ENCODE assay signal across 25 mouse cellular contexts in the genomic region with DNA sequence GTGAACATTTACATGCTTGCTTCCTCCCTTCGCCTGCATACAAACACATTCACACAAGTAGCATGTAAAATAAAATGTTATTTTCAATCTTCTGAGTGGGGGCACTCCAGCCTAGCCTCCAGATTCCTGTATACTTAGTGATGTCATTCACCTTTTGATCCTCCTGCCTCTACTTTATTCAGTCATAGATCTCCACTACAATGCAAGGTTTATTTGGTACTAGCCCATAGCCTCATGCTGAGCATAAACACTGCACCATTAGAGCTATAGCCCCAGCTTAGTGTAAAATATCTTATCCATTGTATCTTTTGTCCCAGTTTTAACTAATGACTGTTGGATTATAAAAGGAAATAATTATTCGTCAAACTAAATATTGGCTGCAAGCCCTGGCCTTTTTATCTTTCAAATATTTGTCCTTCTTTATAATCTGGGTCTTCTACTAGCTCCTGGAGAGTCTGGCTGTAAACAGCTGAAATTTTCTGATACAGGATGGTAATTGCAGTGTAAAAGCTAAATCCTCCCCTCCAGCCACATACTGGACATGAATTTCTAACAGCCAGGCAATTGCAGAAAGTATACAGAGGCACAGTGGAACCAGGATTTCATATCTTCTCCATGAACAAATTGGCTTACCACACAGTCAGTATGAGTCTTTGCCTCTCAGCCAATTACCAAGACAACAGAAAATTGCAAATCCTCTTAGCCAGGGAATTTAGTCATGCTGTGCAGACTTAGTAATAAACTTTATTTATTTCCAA.
DNase-seq lines count a peak whose midpoint lies in the region; ATAC-seq and TF ChIP-seq lines count a peak whose summit lies in the region.
"Had no signal": no experiment of that assay in that cellular context is flagged by ENCODE, and none has a peak within 500 bp of the region (broad histone marks: within the 10 kb centered on the region; RNA-seq: fewer than 3 reads in every experiment).

No protein-coding gene starts in this region.

- H3K4me3 ChIP-seq in hindbrain, embryonic 14.5 days (replicated peaks; ENCODE audit: low read length), result no peak overlapping the region
- no peak overlapping the region for H3K4me3 ChIP-seq in hindbrain, embryonic 10.5 days
- H3K4me3 ChIP-seq in lung, embryonic 14.5 days (ENCODE audit: low read depth, low read length), result no peak overlapping the region
- H3K4me3 ChIP-seq in forebrain, embryonic 16.5 days (replicated peaks; ENCODE audit: low read length), result no peak overlapping the region
- H3K4me3 ChIP-seq: erythroblast, embryonic 14.5 days; heart, embryonic 15.5 days; limb, embryonic 15.5 days; megakaryocyte, embryonic 14.5 days; myocyte had no signal

- 81% methylated on average over 2 of the region's 2 CpGs for WGBS in hindbrain, embryonic 14.5 days
- 84% methylated on average over 2 of the region's 2 CpGs for WGBS in hindbrain, embryonic 10.5 days
- 63% methylated on average over 2 of the region's 2 CpGs for WGBS in lung, embryonic 14.5 days
- WGBS in forebrain, embryonic 16.5 days, result 45% methylated on average over 2 of the region's 2 CpGs

- H3K27ac ChIP-seq in hindbrain, embryonic 14.5 days, result no peak overlapping the region
- no peak overlapping the region for H3K27ac ChIP-seq in hindbrain, embryonic 10.5 days
- no peak overlapping the region for H3K27ac ChIP-seq in lung, embryonic 14.5 days (ENCODE audit: low read depth)
- H3K27ac ChIP-seq in forebrain, embryonic 16.5 days (ENCODE audit: low read length), result no peak overlapping the region
- H3K27ac ChIP-seq: heart, embryonic 15.5 days; limb, embryonic 15.5 days had no signal

- peak; percentile 53; the same call in 1 of the 2 replicates for ATAC-seq in hindbrain, embryonic 14.5 days (ENCODE audit: low FRiP score)
- ATAC-seq in lung, embryonic 14.5 days (ENCODE audit: insufficient read depth), result no peak
- peak; percentile 69; the same call in 1 of the 2 replicates for ATAC-seq in forebrain, embryonic 16.5 days
- ATAC-seq: CD4-positive, CD25-positive, alpha-beta regulatory T cell, adult 4 months; intestine, postnatal 0 days had no signal

- H3K4me2 ChIP-seq in hindbrain, embryonic 14.5 days (replicated peaks), result no peak overlapping the region
- no peak overlapping the region for H3K4me2 ChIP-seq in lung, embryonic 14.5 days
- H3K4me2 ChIP-seq in forebrain, embryonic 16.5 days (ENCODE audit: low read length), result no peak overlapping the region
- H3K4me2 ChIP-seq: heart, embryonic 15.5 days; limb, embryonic 15.5 days had no signal

- H3K27me3 ChIP-seq in hindbrain, embryonic 14.5 days (ENCODE audit: control insufficient read depth, insufficient read depth, low read length), result no peaks in the 10 kb centered on the region
- no peaks in the 10 kb centered on the region for H3K27me3 ChIP-seq in hindbrain, embryonic 10.5 days (ENCODE audit: insufficient read depth, poor library complexity, severe bottlenecking)
- no peaks in the 10 kb centered on the region for H3K27me3 ChIP-seq in lung, embryonic 14.5 days (ENCODE audit: insufficient read depth, low read length)
- no peaks in the 10 kb centered on the region for H3K27me3 ChIP-seq in forebrain, embryonic 16.5 days (replicated peaks; ENCODE audit: control insufficient read depth, insufficient read depth, low read length)
- H3K27me3 ChIP-seq: heart, embryonic 15.5 days; limb, embryonic 15.5 days; megakaryocyte, embryonic 14.5 days had no signal

- H3K9me3 ChIP-seq in hindbrain, embryonic 14.5 days (ENCODE audit: control insufficient read depth, low read length), result no peaks in the 10 kb centered on the region
- H3K9me3 ChIP-seq in hindbrain, embryonic 10.5 days, result no peaks in the 10 kb centered on the region
- H3K9me3 ChIP-seq in lung, embryonic 14.5 days (ENCODE audit: low read depth, low read length), result no peaks in the 10 kb centered on the region
- no peaks in the 10 kb centered on the region for H3K9me3 ChIP-seq in forebrain, embryonic 16.5 days (ENCODE audit: control insufficient read depth, low read length)
- H3K9me3 ChIP-seq: heart, embryonic 15.5 days; limb, embryonic 15.5 days; megakaryocyte, embryonic 14.5 days had no signal

- no peak for DNase-seq in hindbrain, embryonic 14.5 days (ENCODE audit: low spot score)
- no peak for DNase-seq in hindbrain, embryonic 10.5 days (ENCODE audit: low spot score)
- peak; percentile 2 for DNase-seq in lung, embryonic 14.5 days
- no peak for DNase-seq in lung, postnatal 25 days (ENCODE audit: low spot score)
- peak; percentile 50 for DNase-seq in retina, postnatal 1 day
- no peak for DNase-seq in T-cell, adult 2 months (ENCODE audit: low spot score)
- no peak for DNase-seq in thymus, postnatal 4 days
- DNase-seq: adrenal gland, postnatal 14 days; cerebellum, adult 18-20 months; cerebellum, postnatal 36 days; gastrocnemius, postnatal 14 days; heart, adult 18-20 months; heart, postnatal 4 days; layer of hippocampus, postnatal 36 days; lung, postnatal 14 days; right cerebral cortex, postnatal 14 days; thymus, postnatal 36 days had no signal

- H3K36me3 ChIP-seq in hindbrain, embryonic 14.5 days (replicated peaks; ENCODE audit: control insufficient read depth, insufficient read depth), result no peaks in the 10 kb centered on the region
- no peaks in the 10 kb centered on the region for H3K36me3 ChIP-seq in hindbrain, embryonic 10.5 days
- no peaks in the 10 kb centered on the region for H3K36me3 ChIP-seq in lung, embryonic 14.5 days (ENCODE audit: insufficient read depth)
- H3K36me3 ChIP-seq in forebrain, embryonic 16.5 days (ENCODE audit: control insufficient read depth, insufficient read depth), result no peaks in the 10 kb centered on the region
- H3K36me3 ChIP-seq: heart, embryonic 15.5 days; limb, embryonic 15.5 days had no signal

- no peaks in the 10 kb centered on the region for H3K4me1 ChIP-seq in hindbrain, embryonic 14.5 days (replicated peaks; ENCODE audit: control insufficient read depth, insufficient read depth, low read length)
- no peaks in the 10 kb centered on the region for H3K4me1 ChIP-seq in hindbrain, embryonic 10.5 days (replicated peaks)
- no peaks in the 10 kb centered on the region for H3K4me1 ChIP-seq in lung, embryonic 14.5 days (ENCODE audit: insufficient read depth)
- peaks cover 6% of the 10 kb centered on the region; the same call in 1 of the 2 replicates for H3K4me1 ChIP-seq in forebrain, embryonic 16.5 days (replicated peaks; ENCODE audit: control insufficient read depth, insufficient read depth, low read length)
- H3K4me1 ChIP-seq: heart, embryonic 15.5 days; limb, embryonic 15.5 days; megakaryocyte, embryonic 14.5 days had no signal

- no peak overlapping the region for H3K9ac ChIP-seq in hindbrain, embryonic 14.5 days
- H3K9ac ChIP-seq in lung, embryonic 14.5 days, result no peak overlapping the region
- no peak overlapping the region for H3K9ac ChIP-seq in forebrain, embryonic 16.5 days (replicated peaks; ENCODE audit: low read depth, low read length)
- H3K9ac ChIP-seq: heart, embryonic 15.5 days; limb, embryonic 15.5 days had no signal

- TF ChIP-seq CTCF in lung, embryonic 14.5 days (IDR thresholded peaks at IDR 0.05; ENCODE audit: low read depth), result no peak

Comparison
In these comparisons a context has a peak if more than half of its experiments do, and no peak if none do; other contexts are left out.
1. DNase-seq: peak in lung, embryonic 14.5 days (single experiment) and retina, postnatal 1 day (single experiment); none in hindbrain, embryonic 14.5 days (single experiment), hindbrain, embryonic 10.5 days (single experiment), lung, postnatal 25 days (single experiment), T-cell, adult 2 months (single experiment) and thymus, postnatal 4 days (single experiment).